Mouse (Mus musculus) lung, postnatal 0 days (tissue): Measurements from ENCODE around the gene Cacna2d1.

ENCODE experiments used
- CTCF ChIP-seq: IDR thresholded peaks from 2 replicates; pipeline ENCODE4 v1.5.1; 2016; ENCODE audit warnings: antibody characterized with exemption, mild to moderate bottlenecking
- EP300 ChIP-seq: IDR thresholded peaks from 2 replicates; pipeline ENCODE4 v1.6.1; 2016; ENCODE audit warnings: antibody characterized with exemption, mild to moderate bottlenecking, control low read depth

GRCm38 (mm10) chr5:15993252-15993944 is 58.9 kb downstream of the Cacna2d1 start:
- TF ChIP-seq EP300: no peak
- TF ChIP-seq CTCF: no peak
